Mouse (Mus musculus): ENCODE measurements around the gene Tenm4. TPM values are rescaled to one million over a fixed set of nuclear protein-coding genes. Genes with fewer than 3 reads are reported as not detected.

Gene Tenm4
- polyA plus RNA-seq, 1 experiment from 2014 or later, result 48.9 TPM

- ATAC-seq, result no peak
- H3K9ac ChIP-seq (ENCODE audit: low read length), result no peak overlapping the region
- H3K27me3 ChIP-seq (replicated peaks; ENCODE audit: control insufficient read depth, insufficient read depth, low read length), result no peaks in the 10 kb centered on the region
- H3K4me2 ChIP-seq (ENCODE audit: low read length), result no peak overlapping the region
- peaks cover 38% of the 10 kb centered on the region for H3K36me3 ChIP-seq (ENCODE audit: control insufficient read depth, insufficient read depth, low read length)
- H3K9me3 ChIP-seq (replicated peaks; ENCODE audit: control insufficient read depth, low read length), result no peaks in the 10 kb centered on the region
- no peak overlapping the region for H3K4me3 ChIP-seq (ENCODE audit: low read depth, low read length)
- no peak for DNase-seq (ENCODE audit: low spot score)
- WGBS, result 82% methylated on average over 8 of the region's 8 CpGs
- peaks cover 26% of the 10 kb centered on the region for H3K4me1 ChIP-seq (ENCODE audit: control insufficient read depth, insufficient read depth, low read length)
- peak overlapping the region; percentile 86 for H3K27ac ChIP-seq (ENCODE audit: low read depth, low read length)
These were observed 699.4 kb downstream of the Tenm4 start for GRCm38 (mm10) chr7:96870473-96870872.

GRCm38 (mm10) chr7:96871031-96871430 lies 700.0 kb downstream of the Tenm4 start:
- Histone ChIP-seq H3K27ac (ENCODE audit: low read depth, low read length) (peak overlapping the region; percentile 33; the same call in 1 of the 2 replicates), H3K4me3 (ENCODE audit: low read depth, low read length) (no peak overlapping the region), H3K27me3 (replicated peaks; ENCODE audit: control insufficient read depth, insufficient read depth, low read length) (no peaks in the 10 kb centered on the region), H3K4me1 (ENCODE audit: control insufficient read depth, insufficient read depth, low read length) (peaks cover 21% of the 10 kb centered on the region; the same call in 1 of the 2 replicates), H3K36me3 (ENCODE audit: control insufficient read depth, insufficient read depth, low read length) (peaks cover 36% of the 10 kb centered on the region), H3K4me2 (ENCODE audit: low read length) (no peak overlapping the region), H3K9me3 (replicated peaks; ENCODE audit: control insufficient read depth, low read length) (no peaks in the 10 kb centered on the region), H3K9ac (ENCODE audit: low read length) (no peak overlapping the region)
- ATAC-seq, result no peak
- 95% methylated on average over 4 of the region's 4 CpGs for WGBS
- DNase-seq (ENCODE audit: low spot score), result no peak

- DNase-seq (ENCODE audit: low spot score) (no peak), ATAC-seq (no peak)
- H3K36me3 ChIP-seq (ENCODE audit: control insufficient read depth, insufficient read depth, low read length), result peaks cover 10% of the 10 kb centered on the region
- peaks cover 8% of the 10 kb centered on the region; the same call in 1 of the 2 replicates for H3K4me1 ChIP-seq (ENCODE audit: control insufficient read depth, insufficient read depth, low read length)
- no peaks in the 10 kb centered on the region for H3K27me3 ChIP-seq (replicated peaks; ENCODE audit: control insufficient read depth, insufficient read depth, low read length)
- H3K4me2 ChIP-seq (ENCODE audit: low read length), result no peak overlapping the region
- 88% methylated on average over 7 of the region's 7 CpGs for WGBS
- H3K4me3 ChIP-seq (ENCODE audit: low read depth, low read length), result no peak overlapping the region
- H3K27ac ChIP-seq (ENCODE audit: low read depth, low read length), result no peak overlapping the region
- no peaks in the 10 kb centered on the region for H3K9me3 ChIP-seq (replicated peaks; ENCODE audit: control insufficient read depth, low read length)
- H3K9ac ChIP-seq (ENCODE audit: low read length), result no peak overlapping the region
These were observed 707.6 kb downstream of the Tenm4 start for GRCm38 (mm10) chr7:96878511-96879276.

GRCm38 (mm10) chr7:96879593-96879992 lies 708.5 kb downstream of the Tenm4 start:
- Histone ChIP-seq H3K36me3 (ENCODE audit: control insufficient read depth, insufficient read depth, low read length) (peaks cover under 1% of the 10 kb centered on the region), H3K27me3 (replicated peaks; ENCODE audit: control insufficient read depth, insufficient read depth, low read length) (no peaks in the 10 kb centered on the region), H3K27ac (ENCODE audit: low read depth, low read length) (peak overlapping the region; percentile 28; the same call in 1 of the 2 replicates), H3K4me2 (ENCODE audit: low read length) (no peak overlapping the region), H3K9me3 (replicated peaks; ENCODE audit: control insufficient read depth, low read length) (no peaks in the 10 kb centered on the region), H3K4me3 (ENCODE audit: low read depth, low read length) (no peak overlapping the region), H3K9ac (ENCODE audit: low read length) (no peak overlapping the region), H3K4me1 (ENCODE audit: control insufficient read depth, insufficient read depth, low read length) (peaks cover 8% of the 10 kb centered on the region; the same call in 1 of the 2 replicates)
- DNase-seq (ENCODE audit: low spot score) (no peak), ATAC-seq (0 out of 2 replicates have a peak, but pooled peaks have one; percentile 31)
- 81% methylated on average over 6 of the region's 6 CpGs for WGBS

- H3K27ac ChIP-seq (ENCODE audit: low read depth, low read length), result 0 out of 2 replicates have a peak overlapping the region, but pooled peaks have one; percentile 28
- WGBS, result 74% methylated on average over 6 of the region's 6 CpGs
- ATAC-seq, result peak; percentile 52
These were observed 709.3 kb downstream of the Tenm4 start for GRCm38 (mm10) chr7:96880221-96880944.

GRCm38 (mm10) chr7:96883297-96883696 lies 712.3 kb downstream of the Tenm4 start:
- no peaks in the 10 kb centered on the region for H3K9me3 ChIP-seq (replicated peaks; ENCODE audit: control insufficient read depth, low read length)
- DNase-seq (ENCODE audit: low spot score) (no peak), ATAC-seq (no peak)
- H3K4me1 ChIP-seq (ENCODE audit: control insufficient read depth, insufficient read depth, low read length), result peaks cover 8% of the 10 kb centered on the region; the same call in 1 of the 2 replicates
- no peak overlapping the region for H3K4me3 ChIP-seq (ENCODE audit: low read depth, low read length)
- WGBS, result 95% methylated on average over 3 of the region's 3 CpGs
- H3K9ac ChIP-seq (ENCODE audit: low read length), result no peak overlapping the region
- H3K27me3 ChIP-seq (replicated peaks; ENCODE audit: control insufficient read depth, insufficient read depth, low read length), result no peaks in the 10 kb centered on the region
- H3K27ac ChIP-seq (ENCODE audit: low read depth, low read length), result no peak overlapping the region
- H3K4me2 ChIP-seq (ENCODE audit: low read length), result no peak overlapping the region
- peaks cover 12% of the 10 kb centered on the region for H3K36me3 ChIP-seq (ENCODE audit: control insufficient read depth, insufficient read depth, low read length)

More at GRCm38 (mm10) chr7:96880221-96880944, 709.3 kb downstream of the Tenm4 start:
- Histone ChIP-seq H3K4me1 (ENCODE audit: control insufficient read depth, insufficient read depth, low read length) (peaks cover 8% of the 10 kb centered on the region; the same call in 1 of the 2 replicates), H3K36me3 (ENCODE audit: control insufficient read depth, insufficient read depth, low read length) (peaks cover 3% of the 10 kb centered on the region), H3K27me3 (replicated peaks; ENCODE audit: control insufficient read depth, insufficient read depth, low read length) (no peaks in the 10 kb centered on the region), H3K4me3 (ENCODE audit: low read depth, low read length) (no peak overlapping the region), H3K9me3 (replicated peaks; ENCODE audit: control insufficient read depth, low read length) (no peaks in the 10 kb centered on the region), H3K4me2 (ENCODE audit: low read length) (no peak overlapping the region), H3K9ac (ENCODE audit: low read length) (no peak overlapping the region)
- DNase-seq (ENCODE audit: low spot score), result peak; percentile 38

GRCm38 (mm10) chr7:96887088-96887654 lies 716.1 kb downstream of the Tenm4 start:
- WGBS, result 51% methylated on average over 18 of the region's 18 CpGs
- no peaks in the 10 kb centered on the region for H3K9me3 ChIP-seq (replicated peaks; ENCODE audit: control insufficient read depth, low read length)
- no peaks in the 10 kb centered on the region for H3K27me3 ChIP-seq (replicated peaks; ENCODE audit: control insufficient read depth, insufficient read depth, low read length)
- no peak overlapping the region for H3K4me3 ChIP-seq (ENCODE audit: low read depth, low read length)
- H3K4me2 ChIP-seq (ENCODE audit: low read length), result no peak overlapping the region
- peaks cover 24% of the 10 kb centered on the region for H3K36me3 ChIP-seq (ENCODE audit: control insufficient read depth, insufficient read depth, low read length)
- no peak overlapping the region for H3K9ac ChIP-seq (ENCODE audit: low read length)
- peaks cover 12% of the 10 kb centered on the region for H3K4me1 ChIP-seq (ENCODE audit: control insufficient read depth, insufficient read depth, low read length)
- peak; percentile 45 for DNase-seq (ENCODE audit: low spot score)
- H3K27ac ChIP-seq (ENCODE audit: low read depth, low read length), result peak overlapping the region; percentile 68; the same call in 1 of the 2 replicates
- ATAC-seq, result peak; percentile 38; the same call in 1 of the 2 replicates

GRCm38 (mm10) chr7:96889061-96890034 lies 718.3 kb downstream of the Tenm4 start:
- Histone ChIP-seq H3K4me3 (ENCODE audit: low read depth, low read length) (no peak overlapping the region), H3K27me3 (replicated peaks; ENCODE audit: control insufficient read depth, insufficient read depth, low read length) (no peaks in the 10 kb centered on the region), H3K36me3 (ENCODE audit: control insufficient read depth, insufficient read depth, low read length) (peaks cover 43% of the 10 kb centered on the region), H3K4me2 (ENCODE audit: low read length) (no peak overlapping the region), H3K27ac (ENCODE audit: low read depth, low read length) (peak overlapping the region; percentile 70), H3K9ac (ENCODE audit: low read length) (no peak overlapping the region), H3K4me1 (ENCODE audit: control insufficient read depth, insufficient read depth, low read length) (peaks cover 12% of the 10 kb centered on the region), H3K9me3 (replicated peaks; ENCODE audit: control insufficient read depth, low read length) (no peaks in the 10 kb centered on the region)
- DNase-seq (ENCODE audit: low spot score) (no peak), ATAC-seq (peak; percentile 24; the same call in 1 of the 2 replicates)
- 83% methylated on average over 18 of the region's 18 CpGs for WGBS
